Mouse (Mus musculus) embryonic fibroblast, embryonic 13.5 days (primary cell): Measurements from ENCODE around the gene Fam129c.

Experiments
- CTCF ChIP-seq: IDR thresholded peaks from 2 replicates; pipeline ENCODE4 v1.5.1; 2011; ENCODE audit warnings: mild to moderate bottlenecking, control low read depth, low read length, moderate library complexity, borderline replicate concordance; ENCODE audit not compliant: insufficient read depth
- POLR2A ChIP-seq: IDR thresholded peaks from 2 replicates; pipeline ENCODE4 v1.6.1; 2011; ENCODE audit warnings: low read depth, mild to moderate bottlenecking, control low read depth, low read length, moderate library complexity

DNA sequence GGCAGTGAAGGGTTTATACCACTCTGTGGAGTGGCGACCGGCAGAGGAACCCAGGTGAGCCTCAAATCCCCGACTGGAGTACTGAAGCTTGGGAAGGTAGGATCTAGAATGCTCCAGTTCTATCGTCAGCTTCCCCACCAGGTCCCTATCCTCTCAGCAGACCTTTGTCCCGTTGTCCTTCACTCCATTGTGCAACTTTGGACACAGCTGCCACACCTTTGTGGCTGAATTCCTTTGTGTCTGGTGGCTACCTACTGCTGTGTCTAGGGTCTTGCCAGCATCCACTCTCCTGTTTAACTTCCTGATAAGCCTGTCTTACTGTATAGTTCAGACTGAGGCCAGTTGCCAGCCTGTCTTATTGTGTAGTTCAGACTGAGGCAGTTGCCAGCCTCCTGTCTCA lies 14.7 kb downstream of the Fam129c start:
- TF ChIP-seq CTCF: no peak
- no peak for TF ChIP-seq POLR2A
